Comparison of ENCODE assay signal across 12 mouse cellular contexts in genomic region chr6:34495140-34495551, GRCm38 (mm10). TPM values are rescaled to one million over a fixed set of nuclear protein-coding genes. Genes with fewer than 3 reads are reported as not detected.
DNase-seq lines count a peak whose midpoint lies in the region; ATAC-seq lines count a peak whose summit lies in the region.
"Had no signal": no experiment of that assay in that cellular context is flagged by ENCODE, and none has a peak within 500 bp of the region (broad histone marks: within the 10 kb centered on the region; RNA-seq: fewer than 3 reads in every experiment).

No protein-coding gene starts in this region.

- 0 out of 2 replicates have a peak overlapping the region, but pooled peaks have one; percentile 29 for H3K27ac ChIP-seq in heart, embryonic 10.5 days
- peak overlapping the region; percentile 66 for H3K27ac ChIP-seq in embryonic facial prominence, embryonic 12.5 days
- H3K27ac ChIP-seq in stomach, embryonic 14.5 days (ENCODE audit: low read length) = peak overlapping the region; percentile 74; the same call in 1 of the 2 replicates
- no peak overlapping the region for H3K27ac ChIP-seq in hindbrain, embryonic 14.5 days
- H3K27ac ChIP-seq: liver, embryonic 14.5 days had no signal

- no peaks in the 10 kb centered on the region for H3K9me3 ChIP-seq in heart, embryonic 10.5 days
- H3K9me3 ChIP-seq in embryonic facial prominence, embryonic 12.5 days = no peaks in the 10 kb centered on the region
- no peaks in the 10 kb centered on the region for H3K9me3 ChIP-seq in stomach, embryonic 14.5 days (ENCODE audit: control insufficient read depth, low read depth, low read length)
- no peaks in the 10 kb centered on the region for H3K9me3 ChIP-seq in hindbrain, embryonic 14.5 days (ENCODE audit: control insufficient read depth, low read length)

- H3K4me3 ChIP-seq in heart, embryonic 10.5 days = no peak overlapping the region
- no peak overlapping the region for H3K4me3 ChIP-seq in embryonic facial prominence, embryonic 12.5 days
- H3K4me3 ChIP-seq in stomach, embryonic 14.5 days (ENCODE audit: low read depth, low read length) = no peak overlapping the region
- no peak overlapping the region for H3K4me3 ChIP-seq in hindbrain, embryonic 14.5 days (replicated peaks; ENCODE audit: low read length)

- no peaks in the 10 kb centered on the region for H3K36me3 ChIP-seq in heart, embryonic 10.5 days
- H3K36me3 ChIP-seq in embryonic facial prominence, embryonic 12.5 days = no peaks in the 10 kb centered on the region
- no peaks in the 10 kb centered on the region for H3K36me3 ChIP-seq in stomach, embryonic 14.5 days (ENCODE audit: control insufficient read depth, insufficient read depth, low read length)
- H3K36me3 ChIP-seq in hindbrain, embryonic 14.5 days (replicated peaks; ENCODE audit: control insufficient read depth, insufficient read depth) = 0 out of 2 replicates have a peak, but pooled peaks cover 6% of the 10 kb centered on the region

- DNase-seq in heart, embryonic 10.5 days (ENCODE audit: low spot score) = no peak
- no peak for DNase-seq in heart, adult 9 months (ENCODE audit: low spot score in 2 of 2)
- peak; percentile 44 to 73 for DNase-seq in kidney, postnatal 25 days
- no peak for DNase-seq in embryo, embryonic 10 days (ENCODE audit: low spot score)
- no peak for DNase-seq in frontal cortex, postnatal 36 days (ENCODE audit: low spot score in 2 of 2)
- no peak for DNase-seq in hindbrain, embryonic 14.5 days (ENCODE audit: low spot score)
- DNase-seq: adrenal gland, postnatal 25 days; right cerebral cortex, adult 18-20 months had no signal

- ATAC-seq in embryonic facial prominence, embryonic 12.5 days (ENCODE audit: insufficient number of reproducible peaks, insufficient read depth, low FRiP score, low TSS enrichment) = no peak
- peak; percentile 72 for ATAC-seq in stomach, embryonic 14.5 days (ENCODE audit: insufficient number of reproducible peaks, insufficient read depth, low FRiP score, low read depth)
- no peak for ATAC-seq in hindbrain, embryonic 14.5 days (ENCODE audit: low FRiP score)

- H3K4me2 ChIP-seq in embryonic facial prominence, embryonic 12.5 days (replicated peaks) = 0 out of 2 replicates have a peak overlapping the region, but pooled peaks have one; percentile 2
- H3K4me2 ChIP-seq in stomach, embryonic 14.5 days (replicated peaks; ENCODE audit: low read depth, low read length) = no peak overlapping the region
- H3K4me2 ChIP-seq in hindbrain, embryonic 14.5 days (replicated peaks) = no peak overlapping the region

- WGBS in heart, embryonic 10.5 days = 61% methylated on average over 7 of the region's 7 CpGs
- 32% methylated on average over 7 of the region's 7 CpGs for WGBS in embryonic facial prominence, embryonic 12.5 days
- 23% methylated on average over 7 of the region's 7 CpGs for WGBS in stomach, embryonic 14.5 days
- WGBS in hindbrain, embryonic 14.5 days = 70% methylated on average over 7 of the region's 7 CpGs

- H3K9ac ChIP-seq in embryonic facial prominence, embryonic 12.5 days = no peak overlapping the region
- H3K9ac ChIP-seq in stomach, embryonic 14.5 days (replicated peaks; ENCODE audit: low read depth, low read length) = no peak overlapping the region
- no peak overlapping the region for H3K9ac ChIP-seq in hindbrain, embryonic 14.5 days
- H3K9ac ChIP-seq: liver, embryonic 14.5 days had no signal

- H3K4me1 ChIP-seq in heart, embryonic 10.5 days = peaks cover 11% of the 10 kb centered on the region; the same call in 1 of the 2 replicates
- H3K4me1 ChIP-seq in embryonic facial prominence, embryonic 12.5 days = peaks cover 36% of the 10 kb centered on the region
- 0 out of 2 replicates have a peak, but pooled peaks cover 11% of the 10 kb centered on the region for H3K4me1 ChIP-seq in stomach, embryonic 14.5 days (ENCODE audit: control insufficient read depth, insufficient read depth, low read length)
- peaks cover 9% of the 10 kb centered on the region; the same call in 1 of the 2 replicates for H3K4me1 ChIP-seq in hindbrain, embryonic 14.5 days (replicated peaks; ENCODE audit: control insufficient read depth, insufficient read depth, low read length)

- no peaks in the 10 kb centered on the region for H3K27me3 ChIP-seq in heart, embryonic 10.5 days (ENCODE audit: insufficient read depth, poor library complexity, severe bottlenecking)
- no peaks in the 10 kb centered on the region for H3K27me3 ChIP-seq in embryonic facial prominence, embryonic 12.5 days
- H3K27me3 ChIP-seq in stomach, embryonic 14.5 days (ENCODE audit: control insufficient read depth, insufficient read depth, low read length) = no peaks in the 10 kb centered on the region
- H3K27me3 ChIP-seq in hindbrain, embryonic 14.5 days (ENCODE audit: control insufficient read depth, insufficient read depth, low read length) = no peaks in the 10 kb centered on the region
- H3K27me3 ChIP-seq: CH12.LX had no signal

RNA-seq across cellular contexts. Expression of gene Bpgm, which starts 19.1 kb away (rescaled TPM):
- polyA plus RNA-seq in heart, embryonic 10.5 days (2016; fragmentation: Nextera tagmentation; extraction: Ambion mirVana) = 54.3 and 59.3 TPM in 2 replicates
- 49.2 and 55.1 TPM in 2 replicates for polyA plus RNA-seq in embryonic facial prominence, embryonic 12.5 days (2016; fragmentation: Nextera tagmentation; extraction: Ambion mirVana)
- 33.6 and 34.4 TPM in 2 replicates for polyA plus RNA-seq in stomach, embryonic 14.5 days (2014; fragmentation: Nextera tagmentation; extraction: Ambion mirVana)
- polyA plus RNA-seq in hindbrain, embryonic 14.5 days (2014; fragmentation: Nextera tagmentation; extraction: Ambion mirVana) = 85.2 and 86.1 TPM in 2 replicates

Comparison
In these comparisons a context has a peak if more than half of its experiments do, and no peak if none do; other contexts are left out.
1. DNase-seq: peak in kidney, postnatal 25 days (2 of 2); none in heart, embryonic 10.5 days (single experiment), heart, adult 9 months (0 of 2), embryo, embryonic 10 days (single experiment), frontal cortex, postnatal 36 days (0 of 2) and hindbrain, embryonic 14.5 days (single experiment).